ENCODE assay signal across 9 mouse cellular contexts in genomic region chr10:87649091-87649490, GRCm38 (mm10).
DNase-seq lines count a peak whose midpoint lies in the region; ATAC-seq and TF ChIP-seq lines count a peak whose summit lies in the region.
"Had no signal": no experiment of that assay in that cellular context is flagged by ENCODE, and none has a peak within 500 bp of the region (broad histone marks: within the 10 kb centered on the region; RNA-seq: fewer than 3 reads in every experiment).

No protein-coding gene starts in this region.

- H3K27me3 ChIP-seq in embryonic facial prominence, embryonic 11.5 days (ENCODE audit: control insufficient read depth, insufficient read depth, low read length) = no peaks in the 10 kb centered on the region
- no peaks in the 10 kb centered on the region for H3K27me3 ChIP-seq in embryonic facial prominence, embryonic 10.5 days (replicated peaks; ENCODE audit: low read depth, poor library complexity, severe bottlenecking)
- peaks cover 21% of the 10 kb centered on the region for H3K27me3 ChIP-seq in Patski
- no peaks in the 10 kb centered on the region for H3K27me3 ChIP-seq in neural tube, embryonic 11.5 days (ENCODE audit: control insufficient read depth, insufficient read depth, low read length)
- H3K27me3 ChIP-seq: embryonic facial prominence, embryonic 13.5 days had no signal

- peak; percentile 75 for TF ChIP-seq CTCF in left cerebral cortex, adult 2 months (IDR thresholded peaks at IDR 0.05)
- peak; percentile 74 for TF ChIP-seq CTCF in Patski (IDR thresholded peaks at IDR 0.05)

- no peak overlapping the region for H3K4me2 ChIP-seq in embryonic facial prominence, embryonic 11.5 days (ENCODE audit: low read depth, low read length)
- H3K4me2 ChIP-seq in neural tube, embryonic 11.5 days (ENCODE audit: low read depth) = no peak overlapping the region
- H3K4me2 ChIP-seq: embryonic facial prominence, embryonic 13.5 days had no signal

- CTCF ChIA-PET in Patski (lab: Charles Lee) = interaction anchor here (0.8 to 2.0 kb wide), 5 partner anchors 11 to 655 kb away, joined by 3 to 6 read pairs (median 4); no protein-coding TSS in a partner anchor

- POLR2A ChIA-PET in Patski (lab: Charles Lee) = no interaction called here

- H3K36me3 ChIP-seq in embryonic facial prominence, embryonic 11.5 days (replicated peaks; ENCODE audit: control insufficient read depth, insufficient read depth, low read depth, low read length) = no peaks in the 10 kb centered on the region
- no peaks in the 10 kb centered on the region for H3K36me3 ChIP-seq in embryonic facial prominence, embryonic 10.5 days (replicated peaks)
- no peaks in the 10 kb centered on the region for H3K36me3 ChIP-seq in neural tube, embryonic 11.5 days (ENCODE audit: control insufficient read depth, insufficient read depth, low read length)
- H3K36me3 ChIP-seq: embryonic facial prominence, embryonic 13.5 days had no signal

- no peak overlapping the region for H3K4me3 ChIP-seq in embryonic facial prominence, embryonic 11.5 days (ENCODE audit: low read depth, low read length)
- H3K4me3 ChIP-seq in embryonic facial prominence, embryonic 10.5 days = no peak overlapping the region
- no peak overlapping the region for H3K4me3 ChIP-seq in left cerebral cortex, adult 2 months
- no peak overlapping the region for H3K4me3 ChIP-seq in neural tube, embryonic 11.5 days (ENCODE audit: low read depth, low read length)
- H3K4me3 ChIP-seq: embryonic facial prominence, embryonic 13.5 days had no signal

- no peak overlapping the region for H3K9ac ChIP-seq in embryonic facial prominence, embryonic 11.5 days (replicated peaks; ENCODE audit: low read length)
- H3K9ac ChIP-seq in neural tube, embryonic 11.5 days (ENCODE audit: low read length) = no peak overlapping the region
- H3K9ac ChIP-seq: embryonic facial prominence, embryonic 13.5 days had no signal

- no peaks in the 10 kb centered on the region for H3K9me3 ChIP-seq in embryonic facial prominence, embryonic 11.5 days (replicated peaks; ENCODE audit: control insufficient read depth, low read length)
- H3K9me3 ChIP-seq in embryonic facial prominence, embryonic 10.5 days = no peaks in the 10 kb centered on the region
- no peaks in the 10 kb centered on the region for H3K9me3 ChIP-seq in neural tube, embryonic 11.5 days (ENCODE audit: control insufficient read depth, low read length)
- H3K9me3 ChIP-seq: embryonic facial prominence, embryonic 13.5 days had no signal

- DNase-seq in embryonic facial prominence, embryonic 11.5 days (ENCODE audit: low spot score) = peak; percentile 73
- DNase-seq in embryonic facial prominence, embryonic 10.5 days (ENCODE audit: low spot score) = no peak
- peak; percentile 22 to 45 for DNase-seq in left cerebral cortex, adult 2 months (ENCODE audit: extremely low spot score in 1 of 2, low spot score in 2 of 2)
- no peak for DNase-seq in left cerebral cortex, postnatal 4 days
- peak; percentile 3 for DNase-seq in Patski (ENCODE audit: low read depth, low spot score)
- DNase-seq in heart, postnatal 36 days = peak; percentile 30 to 41
- peak; percentile 39 for DNase-seq in neural tube, embryonic 11.5 days (ENCODE audit: low spot score)
- DNase-seq in thymus, postnatal 36 days = no peak

- ATAC-seq in embryonic facial prominence, embryonic 11.5 days (replicated peaks; ENCODE audit: insufficient number of reproducible peaks, low FRiP score, low TSS enrichment, low read depth) = no peak
- ATAC-seq in Patski = no peak
- ATAC-seq in neural tube, embryonic 11.5 days (ENCODE audit: insufficient read depth, low FRiP score, low TSS enrichment) = no peak

- in situ Hi-C loops in Patski (cut with MboI; ENCODE audit: low pct_unique_long_range_greater_than_20kb) = no loop called here

- no peak overlapping the region for H3K27ac ChIP-seq in embryonic facial prominence, embryonic 11.5 days (replicated peaks; ENCODE audit: low read depth, low read length)
- no peak overlapping the region for H3K27ac ChIP-seq in embryonic facial prominence, embryonic 10.5 days (replicated peaks)
- no peak overlapping the region for H3K27ac ChIP-seq in left cerebral cortex, adult 2 months
- H3K27ac ChIP-seq in neural tube, embryonic 11.5 days (ENCODE audit: low read depth, low read length) = no peak overlapping the region
- H3K27ac ChIP-seq: embryonic facial prominence, embryonic 13.5 days had no signal

- no peaks in the 10 kb centered on the region for H3K4me1 ChIP-seq in embryonic facial prominence, embryonic 11.5 days (ENCODE audit: control insufficient read depth, insufficient read depth, low read length)
- H3K4me1 ChIP-seq in embryonic facial prominence, embryonic 10.5 days = no peaks in the 10 kb centered on the region
- no peaks in the 10 kb centered on the region for H3K4me1 ChIP-seq in neural tube, embryonic 11.5 days (ENCODE audit: control insufficient read depth, insufficient read depth, low read length)
- H3K4me1 ChIP-seq: embryonic facial prominence, embryonic 13.5 days had no signal

- intact Hi-C loops in left cerebral cortex, adult 2 months (cut with DNase I) = loop anchor here (2.0 to 10.0 kb wide), 7 partner anchors 52 to 678 kb away; no protein-coding TSS in a partner anchor
- intact Hi-C loops in left cerebral cortex, postnatal 4 days (cut with DNase I) = loop anchor here (10.0 kb wide), 1 partner anchor 676 kb away; no protein-coding TSS in a partner anchor
- intact Hi-C loops in heart, postnatal 36 days (cut with DNase I) = loop anchor here (1.0 to 2.0 kb wide), 3 partner anchors 322 to 678 kb away; no protein-coding TSS in a partner anchor

- 6% methylated on average over 1 of the region's 1 CpGs for WGBS in embryonic facial prominence, embryonic 11.5 days
- WGBS in embryonic facial prominence, embryonic 10.5 days = 19% methylated on average over 1 of the region's 1 CpGs
- WGBS in neural tube, embryonic 11.5 days = 33% methylated on average over 1 of the region's 1 CpGs

Comparison
In these comparisons a context has a peak if more than half of its experiments do, and no peak if none do; other contexts are left out.
1. DNase-seq: peak in embryonic facial prominence, embryonic 11.5 days (single experiment), left cerebral cortex, adult 2 months (2 of 2), Patski (single experiment), heart, postnatal 36 days (2 of 2) and neural tube, embryonic 11.5 days (single experiment); none in embryonic facial prominence, embryonic 10.5 days (single experiment), left cerebral cortex, postnatal 4 days (single experiment) and thymus, postnatal 36 days (0 of 2).